Comparison of ENCODE assay signal across 8 mouse cellular contexts in genomic region chr1:192770495-192771331, GRCm38 (mm10). TPM values are rescaled to one million over a fixed set of nuclear protein-coding genes. Genes with fewer than 3 reads are reported as not detected.
DNase-seq lines count a peak whose midpoint lies in the region; ATAC-seq and TF ChIP-seq lines count a peak whose summit lies in the region.

Gene Hhat (minus strand): TSS chr1:192771223.

- peak within 1 kb of the TSS; percentile 55 for H3K4me3 ChIP-seq in forebrain, embryonic 12.5 days (replicated peaks)
- H3K4me3 ChIP-seq in liver, embryonic 16.5 days (ENCODE audit: low read depth, low read length): peak within 1 kb of the TSS; percentile 66
- H3K4me3 ChIP-seq in neural tube, embryonic 11.5 days (ENCODE audit: low read depth, low read length): peak within 1 kb of the TSS; percentile 46
- peak within 1 kb of the TSS; percentile 83 for H3K4me3 ChIP-seq in stomach, embryonic 16.5 days (replicated peaks; ENCODE audit: low read length)

- H3K9me3 ChIP-seq in forebrain, embryonic 12.5 days: no peaks in the 10 kb centered on the region
- no peaks in the 10 kb centered on the region for H3K9me3 ChIP-seq in liver, embryonic 16.5 days (replicated peaks; ENCODE audit: control insufficient read depth, low read length)
- H3K9me3 ChIP-seq in neural tube, embryonic 11.5 days (ENCODE audit: control insufficient read depth, low read length): no peaks in the 10 kb centered on the region
- H3K9me3 ChIP-seq in stomach, embryonic 16.5 days (replicated peaks; ENCODE audit: control insufficient read depth, low read length): no peaks in the 10 kb centered on the region

- DNase-seq in brain, embryonic 14.5 days (ENCODE audit: low read depth): peak; percentile 82
- peak; percentile 78 to 82 for DNase-seq in heart, postnatal 10 days
- peak; percentile 75 to 86 for DNase-seq in kidney, postnatal 25 days
- DNase-seq in neural tube, embryonic 11.5 days (ENCODE audit: low spot score): peak; percentile 63

- TF ChIP-seq POLR2A in brain, embryonic 14.5 days (IDR thresholded peaks at IDR 0.05; ENCODE audit: borderline replicate concordance, extremely low read depth, insufficient read depth, insufficient read length, poor library complexity, severe bottlenecking): 0 out of 2 replicates have a peak, but pooled peaks have one; percentile 23

- H3K4me2 ChIP-seq in forebrain, embryonic 12.5 days: peak within 1 kb of the TSS; percentile 77
- peak within 1 kb of the TSS; percentile 78 for H3K4me2 ChIP-seq in liver, embryonic 16.5 days (ENCODE audit: low read depth, low read length)
- H3K4me2 ChIP-seq in neural tube, embryonic 11.5 days (ENCODE audit: low read depth): peak within 1 kb of the TSS; percentile 83
- H3K4me2 ChIP-seq in stomach, embryonic 16.5 days (ENCODE audit: low read depth, low read length): peak within 1 kb of the TSS; percentile 96

- WGBS in forebrain, embryonic 12.5 days: 1% methylated on average over 66 of the region's 70 CpGs
- under 1% methylated on average over 70 of the region's 70 CpGs for WGBS in liver, embryonic 16.5 days (ENCODE audit: insufficient replicate concordance)
- WGBS in neural tube, embryonic 11.5 days: 2% methylated on average over 62 of the region's 70 CpGs
- under 1% methylated on average over 70 of the region's 70 CpGs for WGBS in stomach, embryonic 16.5 days

- H3K36me3 ChIP-seq in forebrain, embryonic 12.5 days (replicated peaks): no peaks in the 10 kb centered on the region
- H3K36me3 ChIP-seq in liver, embryonic 16.5 days (ENCODE audit: control insufficient read depth, insufficient read depth): no peaks in the 10 kb centered on the region
- H3K36me3 ChIP-seq in neural tube, embryonic 11.5 days (ENCODE audit: control insufficient read depth, insufficient read depth, low read length): no peaks in the 10 kb centered on the region
- H3K36me3 ChIP-seq in stomach, embryonic 16.5 days (ENCODE audit: control insufficient read depth, insufficient read depth, low read length): no peaks in the 10 kb centered on the region

- intact Hi-C loops in heart, postnatal 10 days (cut with DNase I): no loop called here

- H3K4me1 ChIP-seq in forebrain, embryonic 12.5 days: peaks cover 11% of the 10 kb centered on the region
- no peaks in the 10 kb centered on the region for H3K4me1 ChIP-seq in liver, embryonic 16.5 days (ENCODE audit: control insufficient read depth, low read depth, low read length)
- 0 out of 2 replicates have a peak, but pooled peaks cover 3% of the 10 kb centered on the region for H3K4me1 ChIP-seq in neural tube, embryonic 11.5 days (ENCODE audit: control insufficient read depth, insufficient read depth, low read length)
- H3K4me1 ChIP-seq in stomach, embryonic 16.5 days (ENCODE audit: control insufficient read depth, insufficient read depth, low read length): 0 out of 2 replicates have a peak, but pooled peaks cover 14% of the 10 kb centered on the region

- ATAC-seq in CD4-positive, CD25-positive, alpha-beta regulatory T cell, adult 4 months: peak; percentile 88
- ATAC-seq in forebrain, embryonic 12.5 days (ENCODE audit: low FRiP score): peak; percentile 86
- peak; percentile 81 for ATAC-seq in liver, embryonic 16.5 days (ENCODE audit: low read depth)
- ATAC-seq in neural tube, embryonic 11.5 days (ENCODE audit: insufficient read depth, low FRiP score, low TSS enrichment): peak; percentile 80
- ATAC-seq in stomach, embryonic 16.5 days (ENCODE audit: insufficient read depth, low FRiP score): peak; percentile 88

- peaks cover 2% of the 10 kb centered on the region; the same call in 1 of the 2 replicates for H3K27me3 ChIP-seq in forebrain, embryonic 12.5 days
- no peaks in the 10 kb centered on the region for H3K27me3 ChIP-seq in liver, embryonic 16.5 days (ENCODE audit: control insufficient read depth, insufficient read depth, low read depth, low read length)
- H3K27me3 ChIP-seq in neural tube, embryonic 11.5 days (ENCODE audit: control insufficient read depth, insufficient read depth, low read length): no peaks in the 10 kb centered on the region
- no peaks in the 10 kb centered on the region for H3K27me3 ChIP-seq in stomach, embryonic 16.5 days (ENCODE audit: control insufficient read depth, insufficient read depth, low read length)

- H3K27ac ChIP-seq in forebrain, embryonic 12.5 days: peak within 1 kb of the TSS; percentile 79
- H3K27ac ChIP-seq in liver, embryonic 16.5 days (ENCODE audit: low read length): peak within 1 kb of the TSS; percentile 82
- H3K27ac ChIP-seq in neural tube, embryonic 11.5 days (ENCODE audit: low read depth, low read length): peak within 1 kb of the TSS; percentile 40
- peak within 1 kb of the TSS; percentile 94 for H3K27ac ChIP-seq in stomach, embryonic 16.5 days (ENCODE audit: low read length)

- no peak for TF ChIP-seq CTCF in brain, embryonic 14.5 days (IDR thresholded peaks at IDR 0.05; ENCODE audit: borderline replicate concordance, extremely low read depth, insufficient read depth, insufficient read length)

- peak within 1 kb of the TSS; percentile 83 for H3K9ac ChIP-seq in forebrain, embryonic 12.5 days
- peak within 1 kb of the TSS; percentile 72 for H3K9ac ChIP-seq in liver, embryonic 16.5 days (ENCODE audit: low read depth, low read length)
- peak within 1 kb of the TSS; percentile 83 for H3K9ac ChIP-seq in neural tube, embryonic 11.5 days (ENCODE audit: low read length)
- peak within 1 kb of the TSS; percentile 99 for H3K9ac ChIP-seq in stomach, embryonic 16.5 days (ENCODE audit: low read length)

RNA-seq across cellular contexts. Expression of gene Hhat, which starts in this region (rescaled TPM):
- polyA plus RNA-seq in CD4-positive, CD25-positive, alpha-beta regulatory T cell, adult 4 months (2017; shearing (Covaris generic)): 1 to 10 TPM; 2.9 to 3.7 TPM
- 3.8 TPM in 2 replicates for polyA plus RNA-seq in brain, embryonic 14.5 days (2012; rRNA removed)
- polyA plus RNA-seq in forebrain, embryonic 12.5 days (2016; fragmentation: Nextera tagmentation; extraction: Ambion mirVana): 4.4 and 7.6 TPM in 2 replicates
- 1 to 10 TPM; 3.6 to 4.0 TPM for total RNA-seq in heart, postnatal 10 days (2021)
- 1.0 and 1.6 TPM in 2 replicates for polyA plus RNA-seq in liver, embryonic 16.5 days (2015; fragmentation: Nextera tagmentation; extraction: Ambion mirVana)
- polyA plus RNA-seq in neural tube, embryonic 11.5 days (2014; fragmentation: Nextera tagmentation; extraction: Ambion mirVana): 8.9 and 9.2 TPM in 2 replicates
- polyA plus RNA-seq in stomach, embryonic 16.5 days (2015; fragmentation: Nextera tagmentation; extraction: Ambion mirVana): 8.1 and 8.9 TPM in 2 replicates

Comparison
In these comparisons a context has a peak if more than half of its experiments do, and no peak if none do; other contexts are left out.
1. Peak in every context shown above with its lines: DNase-seq, ATAC-seq, H3K4me3 ChIP-seq and H3K27ac ChIP-seq.
2. H3K27ac ChIP-seq: peak in every context shown above with its lines; median percentile 94 in stomach, embryonic 16.5 days; 82 in liver, embryonic 16.5 days; 79 in forebrain, embryonic 12.5 days; 40 in neural tube, embryonic 11.5 days.